Mouse (Mus musculus): Measurements from ENCODE around the gene Mtmr12.

Mtmr12 gene

DNA sequence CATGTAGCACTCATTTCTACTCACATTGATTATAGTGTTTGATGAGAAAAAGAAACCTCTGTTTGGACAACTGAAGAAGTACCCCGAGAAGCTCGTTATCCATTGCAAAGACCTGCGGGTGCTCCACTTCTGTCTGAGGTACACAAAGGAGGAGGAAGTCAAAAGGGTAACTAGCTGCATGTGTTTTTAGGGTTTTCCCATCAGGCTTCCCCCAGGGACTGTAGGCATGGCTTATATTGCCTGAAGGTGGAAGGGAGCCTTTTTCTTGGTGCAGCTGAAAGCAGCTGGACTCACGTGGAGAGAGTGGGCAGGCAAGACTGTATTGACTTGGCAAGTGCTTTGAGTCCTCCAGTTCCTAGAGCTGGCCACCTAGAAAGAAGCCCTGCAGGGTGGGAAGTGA, 31.2 kb downstream of the Mtmr12 start:
- no peak for DNase-seq (ENCODE audit: low spot score)

DNA sequence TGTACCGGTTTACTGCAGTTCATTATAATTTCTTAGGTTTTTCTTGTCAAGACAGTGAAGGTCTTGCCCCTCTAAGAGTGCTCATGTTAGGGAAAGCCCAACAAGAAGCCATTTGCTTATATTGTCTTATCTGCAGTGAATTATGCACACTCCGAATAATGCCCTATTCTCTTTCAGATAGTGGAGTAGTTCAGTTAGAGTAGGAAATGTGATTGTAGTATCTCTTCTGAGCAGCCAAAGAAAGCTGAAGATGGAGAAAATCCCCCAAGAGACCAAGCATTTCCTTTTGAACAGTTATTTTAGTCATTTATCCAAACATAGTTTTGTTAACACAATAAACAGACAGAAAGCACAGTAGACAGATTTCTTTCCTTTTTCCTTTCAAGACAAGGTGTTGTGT, 32.1 kb downstream of the Mtmr12 start:
- no peak for DNase-seq (ENCODE audit: low spot score)

DNA sequence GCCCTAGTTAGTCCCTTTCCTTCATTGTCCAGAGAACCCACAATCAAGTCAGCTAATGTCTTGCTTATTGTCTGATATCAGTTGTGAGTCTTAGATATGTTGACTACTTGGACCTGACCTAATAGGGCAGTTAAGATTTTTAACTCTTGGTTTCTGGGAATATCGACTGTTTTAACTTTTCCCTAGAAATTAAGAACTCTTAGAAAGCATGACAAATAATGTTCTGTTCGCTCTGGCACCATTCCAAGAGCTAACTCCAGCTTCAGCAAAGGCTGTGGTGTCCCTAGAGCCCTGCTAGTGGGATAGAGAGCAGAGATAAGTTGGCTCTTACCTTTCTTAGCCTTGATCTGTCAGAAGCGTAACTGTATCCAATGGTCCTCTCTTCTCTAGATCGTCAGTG, 32.7 kb downstream of the Mtmr12 start:
- peak; percentile 71 for DNase-seq (ENCODE audit: low spot score)

DNA sequence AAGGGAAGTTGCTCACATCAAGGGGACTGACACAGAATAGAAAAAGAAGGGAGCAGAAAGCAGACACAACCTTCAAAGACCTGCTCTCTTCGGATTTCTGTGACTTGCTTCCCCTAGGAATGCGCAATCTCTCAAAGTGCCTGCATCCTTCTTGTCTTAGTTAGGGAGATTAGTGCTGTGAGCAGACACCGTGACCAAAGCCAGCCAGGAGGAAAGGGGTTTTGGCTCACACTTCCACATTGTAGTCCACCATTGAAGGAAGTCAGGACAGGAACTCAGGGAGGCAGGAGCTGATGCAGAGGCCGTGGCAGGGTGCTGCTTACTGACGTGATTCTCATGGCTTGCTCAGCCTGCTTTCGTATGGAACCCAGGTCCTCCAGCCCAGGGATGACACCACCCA, 33.5 kb downstream of the Mtmr12 start:
- no peak for DNase-seq (ENCODE audit: low spot score)

DNA sequence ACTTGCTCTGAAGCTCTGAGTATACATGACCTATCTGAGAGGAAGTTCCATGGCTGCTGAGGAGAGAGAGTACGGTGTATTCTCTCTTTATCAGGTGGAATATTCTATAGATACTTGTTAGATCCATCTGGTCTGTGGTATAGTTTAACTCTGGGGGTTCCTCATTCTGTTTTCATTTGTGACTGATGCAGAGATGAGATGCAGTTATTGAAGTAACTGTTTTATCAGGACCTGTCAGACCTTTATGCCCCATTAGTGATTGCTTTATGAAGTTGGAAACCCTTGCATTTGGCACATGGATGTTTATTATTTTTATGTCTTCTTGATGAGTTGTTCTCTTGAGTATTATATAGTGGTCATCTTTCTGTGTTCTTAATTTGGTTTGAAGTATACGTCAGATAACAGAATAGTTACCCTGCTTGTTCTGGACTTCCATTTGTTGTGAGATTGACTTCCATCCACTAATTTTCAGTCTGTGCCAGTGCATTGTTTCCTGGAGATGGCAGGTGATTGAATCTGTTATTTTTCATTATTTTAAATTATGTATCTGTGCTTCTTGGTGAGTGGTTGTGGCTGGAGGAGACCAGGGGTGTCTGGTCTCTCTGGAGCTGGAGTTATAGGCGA, 36.0 kb downstream of the Mtmr12 start:
- no peak for DNase-seq (ENCODE audit: low spot score)

DNA sequence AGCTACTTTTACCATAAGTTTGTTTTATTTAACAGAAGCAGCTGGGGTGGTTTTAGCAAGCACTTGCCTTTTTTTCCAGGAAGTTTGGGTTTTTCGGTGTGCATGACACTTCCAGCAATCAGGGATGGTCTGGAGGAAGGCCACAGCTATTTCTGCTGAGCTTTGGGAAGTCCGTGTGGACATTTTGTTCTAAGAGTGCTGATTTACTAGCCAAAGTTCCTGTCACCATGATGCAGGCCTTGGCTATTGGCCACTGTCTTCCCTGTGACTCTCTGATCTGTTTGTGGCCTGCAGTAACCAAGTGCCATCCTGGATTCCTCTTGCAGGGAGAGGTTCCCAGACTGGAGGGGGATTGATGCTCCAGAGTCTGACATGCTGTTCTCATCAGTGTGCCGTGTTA, 39.0 kb downstream of the Mtmr12 start:
- peak; percentile 71 for DNase-seq (ENCODE audit: low spot score)

DNA sequence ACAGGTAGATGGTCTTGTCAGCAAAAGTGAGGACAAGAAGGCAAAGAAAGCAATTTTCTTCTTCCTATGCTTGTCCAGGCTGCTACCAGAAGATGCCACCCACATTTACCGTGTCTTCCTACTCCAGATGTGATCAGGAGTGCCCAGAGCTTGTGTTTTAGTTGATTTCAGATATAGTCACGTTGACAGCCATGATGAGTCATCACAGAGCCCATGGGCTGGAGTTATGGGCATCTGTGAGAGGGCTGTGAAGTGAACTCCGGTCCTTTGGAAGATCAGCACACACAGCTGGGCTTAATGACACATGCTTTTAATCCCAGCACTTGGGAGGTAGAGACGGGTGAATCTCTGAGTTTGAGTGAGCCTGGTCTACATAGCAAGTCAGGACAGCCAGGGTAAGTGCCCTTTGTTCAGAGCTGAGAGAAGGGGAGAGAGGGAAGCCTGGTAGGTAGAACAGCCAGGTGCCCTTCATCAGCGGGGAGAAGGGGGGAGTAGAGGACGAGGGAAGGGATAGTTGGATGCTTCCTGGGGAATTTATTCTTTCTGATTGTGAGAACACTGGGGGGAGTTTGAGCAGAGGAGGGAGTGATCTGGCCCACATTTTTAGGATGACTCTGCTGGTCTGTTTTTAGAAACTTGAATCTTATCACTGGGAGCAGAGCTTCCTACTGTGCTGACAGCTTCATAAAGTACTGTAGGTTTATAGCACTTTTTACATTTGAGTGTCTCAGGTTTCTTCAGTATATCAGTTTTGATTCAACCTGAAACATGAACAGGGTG, 40.9 kb downstream of the Mtmr12 start:
- DNase-seq (ENCODE audit: low spot score): no peak

DNA sequence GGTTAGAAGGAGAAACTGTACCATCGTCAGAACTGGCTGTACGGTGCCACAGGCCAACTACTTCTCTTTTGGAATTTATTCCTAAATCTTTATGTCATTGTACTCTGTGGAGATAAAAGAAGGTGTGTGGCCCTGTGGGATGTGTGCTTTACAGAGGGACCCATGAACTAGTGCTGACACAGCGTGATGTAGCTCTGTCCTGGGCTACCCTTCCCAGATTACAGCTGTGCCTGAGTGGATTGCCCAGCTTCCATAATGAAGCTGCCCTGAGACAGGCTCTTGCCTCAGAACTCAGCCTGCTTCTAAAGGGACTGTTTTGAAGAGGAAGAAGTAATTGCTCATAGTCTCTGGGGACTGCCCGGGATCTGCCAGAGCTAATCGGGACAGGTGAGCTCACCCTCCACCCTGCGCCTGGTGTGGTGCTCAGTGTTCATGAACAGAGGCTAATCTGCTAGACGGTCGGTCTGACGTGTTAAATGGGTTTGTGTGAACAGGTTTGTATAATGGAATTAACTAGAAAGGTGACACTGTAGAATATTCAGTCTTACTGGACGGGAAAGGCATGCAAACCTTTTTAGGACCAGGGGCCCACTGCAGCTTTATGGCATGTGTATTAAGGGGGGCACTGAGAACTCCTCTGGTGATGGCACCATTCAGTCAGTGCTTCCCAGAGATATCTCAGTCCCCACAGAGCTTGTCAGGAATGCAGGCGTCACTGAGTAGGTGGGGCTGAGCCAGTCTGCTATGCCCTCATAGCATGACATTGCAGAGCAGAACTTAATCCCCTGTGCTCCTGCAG, 41.7 kb downstream of the Mtmr12 start:
- no peak for DNase-seq (ENCODE audit: low spot score)

DNA sequence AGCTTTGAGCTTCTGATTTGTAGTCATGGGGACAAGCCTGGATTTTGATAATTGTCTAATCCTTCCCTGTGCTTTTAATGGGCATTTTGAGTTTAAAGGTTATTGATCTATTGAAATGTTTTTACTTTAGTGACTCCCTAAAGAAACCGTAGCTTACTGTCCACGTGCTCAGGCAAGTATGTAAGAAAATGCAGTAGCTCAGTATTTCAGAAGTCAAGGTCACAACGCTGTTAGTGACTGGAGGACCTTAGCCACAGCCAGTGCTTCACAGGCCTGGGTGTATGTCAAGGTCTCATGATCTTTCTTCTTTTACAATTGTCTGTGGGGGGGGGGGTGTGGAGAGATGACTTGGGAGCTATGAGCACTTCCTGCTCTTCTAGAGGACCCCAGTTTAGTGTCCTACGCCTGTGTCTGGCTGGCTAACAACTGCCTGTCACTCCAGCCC, 42.4 kb downstream of the Mtmr12 start:
- no peak for DNase-seq (ENCODE audit: low spot score)

DNA sequence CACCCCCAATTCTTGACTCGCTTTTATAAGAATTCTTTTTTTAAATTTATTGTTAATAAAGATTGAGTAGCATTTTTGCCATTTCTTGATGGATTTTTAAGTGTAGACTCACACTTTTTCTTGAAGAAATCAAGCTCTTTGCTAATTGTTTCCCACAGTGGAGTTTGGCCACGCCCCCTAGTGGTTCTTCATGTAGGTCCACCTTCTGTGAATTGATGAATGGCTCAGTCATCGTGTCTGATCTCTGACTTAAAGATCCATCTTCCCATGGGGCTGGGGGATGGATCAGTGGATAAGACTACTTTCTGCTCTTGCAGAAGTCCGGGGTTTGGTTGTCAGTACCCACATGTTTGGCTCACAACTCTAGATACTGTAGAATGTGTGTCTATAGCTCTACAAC, 43.5 kb downstream of the Mtmr12 start:
- DNase-seq (ENCODE audit: low spot score): peak; percentile 39

DNA sequence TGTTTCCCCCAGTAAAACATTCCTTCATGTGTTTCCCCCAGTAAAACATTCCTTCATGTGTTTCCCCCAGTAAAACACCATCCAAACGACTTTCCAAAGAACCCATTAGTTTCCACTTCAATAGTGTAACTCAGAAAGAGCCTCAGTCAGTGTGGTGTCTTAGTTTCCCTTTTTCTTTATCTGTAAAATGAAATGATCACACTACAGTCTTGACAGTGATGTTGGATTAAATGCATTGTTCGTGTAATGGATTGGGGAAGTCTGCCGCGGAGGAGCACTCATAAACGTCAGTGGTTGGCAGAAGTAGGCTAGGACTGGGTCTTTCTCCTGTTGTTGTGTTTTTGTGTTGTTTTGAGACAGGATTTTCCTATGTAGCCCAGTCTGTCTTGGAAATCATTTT, 45.5 kb downstream of the Mtmr12 start:
- no peak for DNase-seq (ENCODE audit: low spot score)

DNA sequence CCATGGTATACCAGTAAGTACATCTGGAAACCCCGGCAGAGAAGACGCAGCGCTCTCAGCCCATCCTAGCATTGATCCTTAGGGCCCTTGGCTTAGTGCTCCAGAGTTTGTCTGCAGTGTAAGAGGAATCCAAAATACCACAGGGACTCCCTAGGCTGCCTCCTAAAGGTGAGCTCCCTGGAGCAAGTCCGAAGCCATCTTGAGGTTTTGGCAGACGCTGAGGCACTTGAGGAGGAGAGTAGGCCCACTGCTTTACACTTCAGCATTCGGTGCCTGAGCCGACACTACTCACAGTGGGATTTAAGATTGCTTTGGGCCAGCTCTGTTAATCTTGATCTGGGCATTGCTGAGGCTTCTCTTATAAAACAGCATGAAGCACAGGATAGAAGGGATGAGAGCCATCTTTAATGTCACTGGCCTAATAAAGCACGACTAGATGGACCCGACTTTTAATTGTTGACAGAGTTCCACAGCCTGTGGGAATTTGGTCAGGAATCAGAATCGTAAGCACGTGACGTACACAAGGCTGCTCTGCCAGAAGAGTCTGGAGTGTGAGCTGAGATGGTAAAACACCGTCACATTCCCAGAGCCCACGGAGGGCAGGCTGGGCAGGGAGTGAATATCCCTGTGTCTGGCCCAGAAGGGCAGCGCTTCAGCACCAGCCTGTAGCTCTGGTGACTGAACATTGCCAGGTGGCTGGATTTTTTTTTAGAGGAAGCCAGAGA, 46.8 kb downstream of the Mtmr12 start:
- no peak for DNase-seq (ENCODE audit: low spot score)

DNA sequence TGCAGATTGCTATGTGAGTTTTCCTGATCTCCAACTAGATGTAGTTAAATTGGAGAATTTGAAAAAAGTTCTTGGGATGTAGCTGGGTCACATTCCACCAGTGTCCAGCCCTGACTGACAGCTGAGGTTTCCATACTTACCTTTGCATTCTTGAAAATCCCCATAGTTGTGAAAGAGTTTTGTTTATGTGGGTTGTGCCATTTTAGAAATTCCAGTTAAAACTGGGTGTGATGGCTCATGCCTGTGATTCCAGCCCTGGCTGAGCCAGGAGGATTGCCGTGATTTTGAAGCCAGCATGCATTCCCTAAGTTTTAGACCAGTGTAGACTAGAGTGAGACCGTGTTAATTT, 47.3 kb downstream of the Mtmr12 start:
- no peak for DNase-seq (ENCODE audit: low spot score)

DNA sequence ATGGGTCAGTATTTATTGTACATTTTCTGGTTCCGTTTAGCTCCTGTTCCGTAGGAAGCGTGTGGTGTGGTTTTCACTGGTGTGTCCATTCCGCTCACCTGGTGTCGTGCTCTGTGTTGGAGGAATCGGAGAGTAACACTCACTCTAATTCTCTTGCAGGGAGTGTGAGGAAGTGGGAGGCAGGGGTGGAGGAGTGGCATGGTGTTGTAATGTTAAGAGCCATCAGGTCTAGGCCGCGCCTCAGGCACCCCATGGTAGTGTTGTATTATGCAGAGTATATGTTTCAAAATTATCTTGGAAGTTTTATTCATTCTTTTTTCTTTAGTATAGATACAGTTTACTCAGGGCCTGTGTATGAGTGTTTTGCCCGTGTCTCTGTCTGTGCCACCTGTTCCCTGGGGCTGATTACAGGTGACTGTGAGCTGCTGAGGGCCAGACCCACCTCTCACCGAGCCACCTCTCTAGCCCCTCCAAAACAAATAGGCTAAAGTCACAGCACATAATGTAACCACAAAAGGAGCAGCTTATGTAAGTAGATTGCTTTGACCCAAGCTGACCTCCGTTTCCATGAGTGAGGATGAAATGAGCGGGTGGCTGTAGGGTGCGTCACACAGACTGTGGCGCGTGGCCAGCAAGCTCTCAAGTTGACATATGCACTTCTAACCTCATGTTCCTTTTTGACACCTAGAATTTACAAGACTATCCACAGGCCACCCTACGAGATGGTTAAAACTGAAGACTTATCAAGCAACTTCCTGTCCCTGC, 53.1 kb downstream of the Mtmr12 start:
- no peak for DNase-seq (ENCODE audit: low spot score)

DNA sequence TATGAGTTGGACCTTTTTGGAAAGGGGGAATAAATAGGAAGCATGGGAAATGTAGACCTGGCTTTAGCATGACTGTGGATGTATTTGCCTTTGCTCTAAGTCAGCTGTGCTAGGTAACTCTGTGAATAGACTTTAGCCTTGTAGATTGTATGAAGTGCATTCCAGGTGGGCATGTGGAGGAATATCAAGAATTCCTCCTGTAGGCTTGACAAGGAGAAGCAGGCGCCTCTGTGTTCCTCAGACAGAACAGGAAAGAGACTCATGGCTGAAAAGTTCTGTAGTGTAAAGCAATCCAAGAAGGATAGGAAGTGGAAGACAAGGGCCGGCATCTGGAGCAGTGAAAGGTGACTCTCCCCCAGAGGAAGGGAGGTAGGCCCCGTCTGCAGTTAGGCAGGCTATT, 58.2 kb downstream of the Mtmr12 start:
- no peak for DNase-seq (ENCODE audit: low spot score)

DNA sequence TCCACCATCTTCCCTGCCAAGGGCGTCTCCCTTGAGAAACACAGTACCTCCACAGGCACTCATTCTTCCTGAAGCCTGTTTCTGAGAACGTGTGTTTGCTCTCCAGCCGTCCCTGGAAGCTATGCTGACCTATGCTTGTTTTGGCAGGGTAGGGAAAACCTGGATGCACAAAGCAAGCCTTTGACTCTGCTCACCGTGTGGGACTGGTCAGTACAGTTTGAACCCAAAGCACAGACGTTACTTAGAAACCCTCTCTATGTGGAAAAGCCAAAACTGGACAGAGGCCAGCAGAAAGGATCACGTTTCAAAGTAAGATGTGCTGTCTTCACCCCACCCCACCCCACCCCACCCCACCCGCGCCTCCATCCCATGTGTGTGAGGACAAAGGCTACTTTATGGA, 61.6 kb downstream of the Mtmr12 start:
- no peak for DNase-seq (ENCODE audit: low spot score)

DNA sequence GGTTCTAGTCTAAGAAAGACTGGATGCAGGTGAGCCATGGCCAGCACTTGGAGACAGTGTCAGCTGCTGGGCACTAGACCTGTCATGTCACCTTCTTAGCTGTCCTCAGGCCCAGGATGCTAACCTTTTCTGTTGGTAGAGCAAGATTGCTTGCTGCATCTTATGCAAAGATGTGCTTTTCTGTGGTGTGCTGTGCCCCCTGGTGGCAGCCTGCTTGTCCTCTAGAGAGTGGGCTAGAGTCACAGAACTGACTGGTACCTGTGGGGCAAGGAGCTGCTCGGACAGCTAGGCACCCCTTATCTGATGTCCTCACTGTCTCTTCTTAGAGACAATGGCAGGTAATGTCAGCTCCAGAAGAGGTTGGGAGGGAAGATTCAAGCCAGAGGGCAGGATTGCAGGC, 63.2 kb downstream of the Mtmr12 start:
- DNase-seq (ENCODE audit: low spot score): peak; percentile 77

DNA sequence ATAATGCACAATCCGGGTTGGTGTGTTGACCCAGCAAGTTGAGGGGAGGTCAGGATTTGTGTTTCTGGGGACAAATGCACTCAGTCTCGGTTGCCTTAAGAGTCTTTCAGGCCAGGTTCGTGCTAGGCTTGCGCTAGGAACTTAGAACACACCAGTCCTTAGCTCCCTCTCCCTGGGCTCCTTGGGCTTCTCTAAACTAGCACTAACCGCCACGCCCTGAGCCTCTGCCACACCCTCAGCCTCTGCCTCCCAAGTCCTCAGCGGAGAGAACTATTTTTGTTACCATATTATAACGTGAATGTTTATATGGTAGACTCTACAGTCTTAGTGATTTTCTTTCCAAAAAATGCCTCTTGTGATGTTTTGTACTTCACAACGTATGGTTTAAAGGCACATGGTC, 66.5 kb downstream of the Mtmr12 start:
- DNase-seq (ENCODE audit: low spot score): no peak

DNA sequence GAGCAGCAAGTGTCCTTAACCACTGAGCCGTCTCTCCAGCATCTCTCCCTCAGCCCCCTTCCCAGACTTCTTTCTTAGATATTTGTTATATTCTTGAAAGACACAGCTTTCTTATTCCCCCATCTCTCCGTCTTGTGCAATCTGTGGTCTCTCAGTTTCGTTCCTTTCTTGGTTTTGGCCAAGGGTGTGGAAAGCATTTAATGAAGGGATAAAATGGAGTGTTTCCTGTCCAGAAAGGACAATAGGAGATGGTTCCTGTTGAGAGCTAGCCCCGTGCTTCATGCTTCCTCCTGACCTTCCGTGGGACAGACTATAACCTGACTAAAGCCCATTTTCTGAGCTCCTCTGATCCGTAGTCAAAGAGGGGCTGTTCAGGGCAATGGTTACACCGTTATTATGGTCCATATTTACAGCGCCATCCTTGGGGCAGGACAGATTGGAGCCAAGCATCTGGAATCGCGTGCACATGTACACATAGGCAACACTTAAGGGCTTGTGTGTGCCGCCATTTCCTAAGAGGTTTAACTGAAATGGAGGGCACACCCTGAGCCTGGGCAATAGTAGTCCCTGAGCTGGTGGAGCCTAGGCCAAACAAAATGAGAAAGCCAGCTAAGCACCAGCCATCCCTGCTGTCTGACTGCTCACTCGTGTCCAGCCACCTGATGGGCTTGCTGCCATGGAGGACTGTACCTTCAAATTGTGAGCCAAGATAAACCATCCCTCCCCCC, 68.7 kb downstream of the Mtmr12 start:
- DNase-seq (ENCODE audit: low spot score): no peak

DNA sequence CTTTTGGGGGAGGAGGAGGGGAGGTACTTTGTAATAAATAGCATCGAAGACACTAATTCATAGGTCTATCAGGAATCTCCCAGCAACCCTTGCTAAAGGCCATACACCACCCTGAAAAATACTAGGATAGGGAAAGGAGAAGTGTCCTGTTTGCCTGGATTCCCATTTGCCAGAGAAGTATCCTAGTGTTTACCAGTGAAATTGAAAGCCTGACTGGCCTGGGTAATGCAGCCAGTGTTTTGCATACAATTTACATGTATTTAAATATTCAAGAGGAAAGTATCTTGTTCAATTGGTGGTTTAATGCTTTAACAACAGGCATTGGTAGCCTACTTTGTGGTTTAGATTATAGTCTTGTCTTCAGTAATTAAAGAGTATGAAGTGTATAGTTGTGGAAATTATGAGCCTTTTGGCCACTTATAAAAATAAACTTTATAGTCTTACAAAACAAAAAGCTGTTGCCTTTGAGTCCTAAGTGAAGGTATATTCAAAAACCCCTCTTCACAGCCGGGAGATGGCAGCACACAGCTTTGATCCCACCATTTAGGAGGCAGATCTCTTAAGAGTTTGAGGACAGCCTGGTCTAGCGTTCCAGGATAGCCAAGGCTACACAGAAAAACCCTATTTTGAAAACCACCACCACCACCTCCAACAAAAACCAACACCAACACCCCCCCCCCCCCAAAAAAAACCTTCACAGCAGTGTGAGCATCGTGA, 69.4 kb downstream of the Mtmr12 start:
- DNase-seq (ENCODE audit: low spot score): no peak
